Mouse (Mus musculus) liver, embryonic 14.5 days (tissue): ENCODE measurements around the gene Dok7.

Experiments used
- CTCF ChIP-seq: IDR thresholded peaks from 2 replicates; pipeline ENCODE4 v1.5.1; 2016; ENCODE audit warnings: antibody characterized with exemption, low read depth, control low read depth
- EP300 ChIP-seq: IDR thresholded peaks from 2 replicates; pipeline ENCODE4 v1.6.1; 2016; ENCODE audit warnings: antibody characterized with exemption, low read depth

DNA sequence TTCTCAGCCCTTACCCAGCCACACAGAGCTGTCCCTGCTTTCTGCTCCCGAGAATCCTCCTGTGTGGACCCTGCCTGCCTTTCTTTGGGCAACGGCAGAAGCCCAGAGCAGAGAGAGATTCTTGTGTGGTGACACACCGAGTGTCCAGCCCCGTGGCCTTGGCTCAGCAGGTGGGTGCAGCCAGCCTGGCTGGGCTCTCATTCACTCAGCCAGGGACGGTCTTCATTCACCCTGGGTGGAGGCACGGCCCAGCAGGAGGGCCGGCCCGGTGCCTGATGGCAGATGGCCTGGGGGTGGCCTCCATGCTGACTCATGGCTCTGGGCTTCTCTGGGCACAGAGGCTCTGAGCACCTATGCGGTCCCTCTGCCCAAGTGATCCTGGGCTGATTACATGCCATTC, 17.4 kb downstream of the Dok7 start:
- TF ChIP-seq CTCF (no peak), EP300 (no peak)
